Mouse (Mus musculus) heart, postnatal 0 days (tissue): ENCODE measurements around the gene Igfbp7. TPM values are rescaled to one million over a fixed set of nuclear protein-coding genes. Genes with fewer than 3 reads are reported as not detected.

Experiments used
- ATAC-seq: fragments of 200-750 bp; cut with Nextera tagmentation; 2 replicates; pipeline ENCODE4 v1.8.0; 2017; ENCODE audit warnings: low read depth, moderate number of reproducible peaks, moderate library complexity; ENCODE audit not compliant: insufficient read depth
- DNase-seq: peaks from one replicate; pipeline ENCODE4 v3.0.0-alpha.2; 2016; ENCODE audit warnings: low spot score
- H3K27ac ChIP-seq: fragments of 300-500 bp; sonication (generic); 2 replicates; pipeline ENCODE4 v1.5.1; 2014; ENCODE audit warnings: low read depth, mild to moderate bottlenecking
- H3K27me3 ChIP-seq: fragments of 300-500 bp; sonication (generic); 2 replicates; pipeline ENCODE4 v1.6.1; 2014; ENCODE audit warnings: low read length, mixed read lengths; ENCODE audit not compliant: control insufficient read depth, insufficient read depth
- H3K36me3 ChIP-seq: fragments of 300-500 bp; sonication (generic); replicated peaks from 2 replicates; pipeline ENCODE4 v1.6.1; 2014; ENCODE audit warnings: low read length, mixed read lengths; ENCODE audit not compliant: control insufficient read depth, insufficient read depth
- H3K4me1 ChIP-seq: fragments of 300-500 bp; sonication (generic); 2 replicates; pipeline ENCODE4 v1.6.1; 2014; ENCODE audit warnings: antibody characterized with exemption; ENCODE audit not compliant: control insufficient read depth, insufficient read depth
- H3K4me2 ChIP-seq: fragments of 300-500 bp; sonication (generic); 2 replicates; pipeline ENCODE4 v1.6.1; 2014; ENCODE audit warnings: low read depth, mild to moderate bottlenecking, low read length, moderate library complexity
- H3K4me3 ChIP-seq: fragments of 300-500 bp; sonication (generic); 2 replicates; pipeline ENCODE4 v1.5.1; 2014; ENCODE audit warnings: low read depth, low read length
- H3K9ac ChIP-seq: fragments of 300-500 bp; sonication (generic); replicated peaks from 2 replicates; pipeline ENCODE4 v1.6.1; 2014; ENCODE audit warnings: low read depth, low read length, mixed read lengths
- H3K9me3 ChIP-seq: fragments of 300-500 bp; sonication (generic); replicated peaks from 2 replicates; pipeline ENCODE4 v1.6.1; 2016; ENCODE audit warnings: low read length; ENCODE audit not compliant: control insufficient read depth
- CTCF ChIP-seq: IDR thresholded peaks from 2 replicates; pipeline ENCODE4 v1.5.1; 2016; ENCODE audit warnings: antibody characterized with exemption, control low read depth, low read depth
- EP300 ChIP-seq: IDR thresholded peaks from 2 replicates; pipeline ENCODE4 v1.6.1; 2016; ENCODE audit warnings: antibody characterized with exemption, low read depth
- WGBS: fragments of 180-500 bp; shearing (Covaris S2); extraction: QIAGEN DNeasy Blood & Tissue Kit; methylation state at CpG from one replicate; pipeline ENCODE4 v1.1.7; 2014; 5-methylcytosine and 5-hydroxymethylcytosine counted together
- polyA plus RNA-seq: library from polyadenylated mRNA; unstranded; fragments of >200 nt; fragmentation: Nextera tagmentation; extraction: Ambion mirVana; gene quantifications from 2 replicates; pipeline ENCODE4 v1.2.1, GENCODE M21; 2015
- total RNA-seq: library from RNA; depleted of rRNA; stranded (reverse); fragments of >200 nt; gene quantifications from 2 replicates; pipeline ENCODE4 v1.2.3, GENCODE M21; 2014; ENCODE audit warnings: low replicate concordance

The Igfbp7 gene
- total and polyA plus RNA-seq, 2 experiments from 2014 or later = 151 to 218 TPM

DNA sequence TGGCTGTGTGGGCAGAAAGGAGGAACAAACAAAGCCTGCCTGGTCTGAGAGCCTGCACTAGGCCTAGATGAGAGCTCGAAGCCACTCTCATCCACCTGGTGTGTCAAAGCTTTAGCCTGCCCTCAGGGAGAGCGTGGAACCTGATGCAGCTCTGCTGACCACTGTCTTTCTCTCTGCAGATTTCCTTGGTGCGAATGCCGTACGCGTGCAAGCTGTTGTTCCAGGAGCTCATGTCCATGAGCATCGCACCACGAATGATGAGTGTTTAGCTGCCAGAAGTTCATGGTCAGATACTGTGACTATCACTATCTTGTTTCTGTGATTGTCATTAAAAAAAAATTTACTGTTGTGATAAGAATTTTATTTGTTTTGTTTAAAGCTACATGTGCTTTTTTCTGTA lies 58.9 kb downstream of the Igfbp7 start:
- TF ChIP-seq EP300 = no peak
- 93% methylated on average over 8 of the region's 8 CpGs for WGBS
- H3K27ac ChIP-seq = no peak overlapping the region
- H3K4me3 ChIP-seq = no peak overlapping the region
- no peaks in the 10 kb centered on the region for H3K9me3 ChIP-seq
- no peak overlapping the region for H3K4me2 ChIP-seq
- ATAC-seq (no peak), DNase-seq (no peak)
- no peaks in the 10 kb centered on the region for H3K4me1 ChIP-seq
- H3K36me3 ChIP-seq = peaks cover 68% of the 10 kb centered on the region
- H3K27me3 ChIP-seq = no peaks in the 10 kb centered on the region
- H3K9ac ChIP-seq = no peak overlapping the region

GRCm38 (mm10) chr5:77340033-77340432 lies 67.8 kb downstream of the Igfbp7 start:
- Histone ChIP-seq H3K9ac (no peak overlapping the region), H3K4me2 (no peak overlapping the region), H3K4me3 (no peak overlapping the region), H3K27me3 (no peaks in the 10 kb centered on the region), H3K9me3 (no peaks in the 10 kb centered on the region), H3K4me1 (no peaks in the 10 kb centered on the region), H3K36me3 (peaks cover 94% of the 10 kb centered on the region), H3K27ac (no peak overlapping the region)
- TF ChIP-seq CTCF (no peak), EP300 (no peak)
- 80% methylated on average over 4 of the region's 4 CpGs for WGBS
- ATAC-seq (no peak), DNase-seq (no peak)

DNA sequence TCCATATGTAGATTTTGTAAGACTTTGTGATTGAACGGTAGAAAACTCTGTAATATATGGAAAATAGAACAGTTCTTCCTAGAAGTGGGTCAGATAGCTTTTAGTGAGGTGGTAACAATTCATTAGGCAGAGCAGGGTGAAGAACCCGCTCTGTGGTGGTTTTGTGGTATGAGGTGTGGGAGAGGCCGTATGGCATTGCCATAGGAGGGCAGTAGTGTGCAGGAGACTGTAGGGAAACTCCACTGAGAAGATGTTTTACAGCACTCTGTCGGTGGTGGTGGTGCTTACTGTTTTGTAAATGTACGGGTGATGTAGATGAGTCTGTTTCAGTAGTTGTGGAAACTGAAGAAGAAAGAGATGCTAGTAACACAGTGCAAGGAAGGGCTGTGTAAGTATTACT lies 77.7 kb downstream of the Igfbp7 start:
- Histone ChIP-seq H3K36me3 (peaks cover 86% of the 10 kb centered on the region), H3K27me3 (no peaks in the 10 kb centered on the region), H3K9me3 (no peaks in the 10 kb centered on the region), H3K9ac (no peak overlapping the region), H3K4me1 (no peaks in the 10 kb centered on the region), H3K4me2 (no peak overlapping the region), H3K4me3 (no peak overlapping the region), H3K27ac (no peak overlapping the region)
- ATAC-seq = no peak
- no peak for TF ChIP-seq CTCF
- TF ChIP-seq EP300 = no peak
- 75% methylated on average over 5 of the region's 5 CpGs for WGBS
- DNase-seq = no peak

- Histone ChIP-seq H3K36me3 (peaks cover 88% of the 10 kb centered on the region), H3K9me3 (no peaks in the 10 kb centered on the region), H3K27ac (no peak overlapping the region), H3K4me2 (no peak overlapping the region), H3K4me1 (no peaks in the 10 kb centered on the region), H3K4me3 (no peak overlapping the region), H3K27me3 (no peaks in the 10 kb centered on the region), H3K9ac (no peak overlapping the region)
- WGBS = 54% methylated on average over 1 of the region's 1 CpGs
- TF ChIP-seq CTCF (no peak), EP300 (no peak)
- DNase-seq (no peak), ATAC-seq (no peak)
These were observed 82.9 kb downstream of the Igfbp7 start for GRCm38 (mm10) chr5:77324936-77325335.

DNA sequence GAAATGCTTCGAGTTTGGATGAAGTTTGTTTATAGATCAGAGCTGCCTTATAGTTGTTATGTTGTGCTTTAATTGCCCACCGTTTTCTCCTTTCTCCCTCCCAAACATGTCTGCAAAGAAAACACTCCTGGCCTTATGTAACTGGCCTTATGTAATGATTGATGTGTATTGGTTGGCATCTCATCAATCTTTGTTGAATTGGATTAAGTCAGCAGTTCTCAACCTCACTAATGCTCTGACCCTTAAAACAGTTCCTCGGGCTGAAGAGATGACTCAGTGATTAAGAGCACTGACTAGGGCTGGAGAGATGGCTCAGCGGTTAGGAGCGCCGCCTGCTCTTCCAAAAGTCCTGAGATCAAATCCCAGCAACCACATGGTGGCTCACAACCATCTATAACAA lies 92.9 kb downstream of the Igfbp7 start:
- Histone ChIP-seq H3K9me3 (no peaks in the 10 kb centered on the region), H3K4me3 (no peak overlapping the region), H3K27me3 (no peaks in the 10 kb centered on the region), H3K27ac (no peak overlapping the region), H3K9ac (no peak overlapping the region), H3K36me3 (peaks cover 58% of the 10 kb centered on the region), H3K4me2 (no peak overlapping the region), H3K4me1 (0 out of 2 replicates have a peak, but pooled peaks cover 6% of the 10 kb centered on the region)
- no peak for ATAC-seq
- TF ChIP-seq EP300 (no peak), CTCF (no peak)
- no peak for DNase-seq
- 85% methylated on average over 6 of the region's 6 CpGs for WGBS

DNA sequence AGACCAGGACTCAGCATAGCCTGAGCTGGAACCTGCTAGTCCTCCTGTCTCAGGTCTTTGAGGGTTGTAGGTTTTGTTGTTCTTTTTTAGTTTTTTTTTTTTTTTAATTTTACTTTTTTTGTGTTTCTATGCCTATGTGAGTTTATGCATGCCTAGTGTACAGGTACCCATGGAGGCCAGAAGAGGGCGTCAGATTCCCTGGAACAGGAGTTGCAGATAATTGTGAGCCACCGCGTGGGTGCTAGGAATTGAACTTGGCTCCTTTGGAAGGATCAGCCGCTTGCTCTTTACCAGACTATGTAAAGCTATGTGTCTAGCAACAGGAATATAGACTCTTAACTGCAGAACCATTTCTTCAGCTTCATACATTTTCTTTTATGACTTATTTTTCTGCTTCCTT lies 93.6 kb downstream of the Igfbp7 start:
- H3K4me2 ChIP-seq = no peak overlapping the region
- ATAC-seq = no peak
- no peaks in the 10 kb centered on the region for H3K27me3 ChIP-seq
- no peak overlapping the region for H3K27ac ChIP-seq
- TF ChIP-seq CTCF = no peak
- no peak for TF ChIP-seq EP300
- DNase-seq = no peak
- no peak overlapping the region for H3K4me3 ChIP-seq
- H3K4me1 ChIP-seq = peaks cover 7% of the 10 kb centered on the region
- peaks cover 52% of the 10 kb centered on the region for H3K36me3 ChIP-seq
- H3K9me3 ChIP-seq = no peaks in the 10 kb centered on the region
- WGBS = 92% methylated on average over 4 of the region's 4 CpGs
- H3K9ac ChIP-seq = no peak overlapping the region
